Mouse (Mus musculus) brain, embryonic 14.5 days (tissue): Measurements from ENCODE around the gene Them7.

ENCODE experiments used
- CTCF ChIP-seq: fragments of 200-500 bp; IDR thresholded peaks from 2 replicates; pipeline ENCODE4 v1.5.1; 2012; ENCODE audit warnings: inconsistent platforms, mild to moderate bottlenecking, moderate library complexity, borderline replicate concordance; ENCODE audit not compliant: insufficient read depth, insufficient read length; ENCODE audit errors: extremely low read depth
- POLR2A ChIP-seq: fragments of 200-500 bp; IDR thresholded peaks from 2 replicates; pipeline ENCODE4 v1.6.1; 2012; ENCODE audit warnings: mild to moderate bottlenecking, inconsistent platforms, borderline replicate concordance; ENCODE audit not compliant: poor library complexity, insufficient read depth, insufficient read length, severe bottlenecking; ENCODE audit errors: extremely low read depth

DNA sequence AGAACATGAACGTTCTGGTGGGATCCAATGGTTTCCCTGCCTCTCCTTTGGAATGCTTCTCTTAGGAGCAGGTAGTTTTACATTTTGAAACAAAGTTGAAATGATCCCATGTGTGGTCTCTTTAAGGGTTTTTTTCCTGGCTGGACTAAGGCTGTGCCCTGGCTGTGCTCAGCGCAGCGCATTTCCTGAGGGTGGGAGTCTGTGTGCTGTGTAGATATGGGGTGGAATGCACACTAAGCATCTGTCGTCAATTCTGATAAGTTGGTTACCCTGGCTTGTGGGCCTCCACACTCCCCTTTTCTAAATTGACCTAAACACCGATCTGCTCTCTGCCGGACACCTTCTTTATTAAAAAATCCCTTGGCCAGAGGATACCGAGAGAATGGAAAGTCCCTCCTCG is 203.3 kb downstream of the Them7 start:
- TF ChIP-seq POLR2A (no peak), CTCF (no peak)
